Mouse (Mus musculus): ENCODE measurements around the gene Osm.

The Osm gene

DNA sequence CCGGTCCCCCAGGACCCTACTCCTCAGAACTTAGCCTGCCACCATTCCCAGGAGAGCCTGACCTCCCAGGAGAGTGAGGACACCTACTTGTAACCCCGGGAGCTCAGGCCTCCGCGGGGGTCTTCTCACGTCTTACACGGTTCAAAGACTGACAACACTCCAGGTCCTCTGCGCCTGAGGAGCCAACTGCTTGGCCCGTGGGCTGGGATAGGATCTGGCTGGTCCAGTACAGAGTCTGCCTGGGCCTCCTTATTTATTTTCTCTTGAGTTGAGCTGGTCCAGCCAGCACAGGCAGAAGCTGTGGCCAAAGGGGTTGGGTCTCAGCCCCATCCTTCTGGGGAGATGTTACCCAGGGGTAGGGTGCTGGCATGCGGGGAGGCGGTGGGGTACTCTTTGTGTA is 21.2 kb upstream of the Osm start:
- DNase-seq (ENCODE audit: low spot score in 2 of 2) = no peak

DNA sequence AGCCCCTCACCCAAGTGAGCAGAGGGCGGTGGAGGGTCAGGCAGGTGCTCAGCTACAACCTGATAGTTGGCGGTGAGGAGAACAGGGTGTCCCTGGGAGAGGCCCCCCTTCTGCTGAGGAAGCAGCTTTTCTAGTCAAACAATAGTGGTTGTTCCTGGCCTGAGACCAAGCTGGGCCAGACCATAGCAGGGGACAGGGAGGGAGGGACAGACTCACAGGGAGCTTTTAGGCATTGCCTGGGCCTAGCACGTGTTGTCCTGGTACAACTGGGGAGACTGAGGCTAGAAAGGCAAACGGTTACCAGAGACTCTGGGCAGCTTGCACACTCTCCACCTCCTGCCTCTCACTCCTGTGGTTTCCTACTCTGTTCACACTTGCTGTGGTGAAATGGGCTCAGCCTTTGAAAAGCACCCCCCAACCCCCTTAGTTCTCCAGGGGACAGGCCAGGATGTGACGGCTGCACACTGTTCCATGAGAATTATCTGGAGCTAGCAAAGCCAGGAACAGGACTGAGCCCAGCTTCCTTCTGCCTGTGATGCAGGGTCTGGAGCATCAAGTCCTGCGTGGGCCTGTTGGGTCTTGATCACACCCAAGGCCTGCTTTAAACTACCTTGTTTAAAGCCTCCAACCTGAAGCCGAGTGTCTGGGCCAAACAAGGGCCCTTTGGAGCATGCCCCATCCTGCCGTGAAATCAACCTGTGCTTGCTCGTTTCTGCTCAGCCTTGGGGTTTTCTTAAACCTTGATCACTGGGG is 19.8 kb upstream of the Osm start:
- DNase-seq (ENCODE audit: low spot score in 2 of 2) = no peak

GRCm38 (mm10) chr11:4217914-4218629 is 18.1 kb upstream of the Osm start, which contains the start of gene Castor1:
TSS of gene Castor1 (plus strand) at chr11:4218225.
- peak; percentile 72 to 73 for DNase-seq (ENCODE audit: low spot score in 2 of 2)

- DNase-seq (ENCODE audit: low spot score in 2 of 2) = no peak
Observed at GRCm38 (mm10) chr11:4218637-4219036, 17.6 kb upstream of the Osm start.

- DNase-seq (ENCODE audit: low spot score in 2 of 2) = no peak
Observed at GRCm38 (mm10) chr11:4219317-4219751, 16.9 kb upstream of the Osm start.

DNA sequence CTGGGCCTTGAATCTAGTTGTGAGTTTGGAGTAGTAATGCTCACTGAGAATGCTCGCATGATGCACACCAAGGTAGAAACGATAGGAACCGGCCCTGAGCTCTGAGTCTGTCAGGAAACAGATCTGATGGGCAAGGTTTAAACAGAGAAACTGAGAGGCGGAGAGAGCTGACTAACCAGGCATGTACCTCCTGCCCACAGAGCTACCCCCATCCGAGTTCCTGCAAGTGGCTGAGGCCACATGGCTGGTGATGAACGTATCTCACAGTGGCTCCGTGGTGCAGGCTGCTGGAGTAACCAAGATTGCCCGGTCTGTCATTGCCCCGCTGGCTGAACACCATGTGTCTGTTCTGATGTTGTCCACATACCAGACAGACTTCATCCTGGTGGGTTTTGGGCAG is 16.3 kb upstream of the Osm start:
- DNase-seq (ENCODE audit: low spot score in 2 of 2) = no peak

- peak; percentile 66 to 89 for DNase-seq (ENCODE audit: low spot score in 2 of 2)
Observed at GRCm38 (mm10) chr11:4220443-4221400, 15.5 kb upstream of the Osm start.

DNA sequence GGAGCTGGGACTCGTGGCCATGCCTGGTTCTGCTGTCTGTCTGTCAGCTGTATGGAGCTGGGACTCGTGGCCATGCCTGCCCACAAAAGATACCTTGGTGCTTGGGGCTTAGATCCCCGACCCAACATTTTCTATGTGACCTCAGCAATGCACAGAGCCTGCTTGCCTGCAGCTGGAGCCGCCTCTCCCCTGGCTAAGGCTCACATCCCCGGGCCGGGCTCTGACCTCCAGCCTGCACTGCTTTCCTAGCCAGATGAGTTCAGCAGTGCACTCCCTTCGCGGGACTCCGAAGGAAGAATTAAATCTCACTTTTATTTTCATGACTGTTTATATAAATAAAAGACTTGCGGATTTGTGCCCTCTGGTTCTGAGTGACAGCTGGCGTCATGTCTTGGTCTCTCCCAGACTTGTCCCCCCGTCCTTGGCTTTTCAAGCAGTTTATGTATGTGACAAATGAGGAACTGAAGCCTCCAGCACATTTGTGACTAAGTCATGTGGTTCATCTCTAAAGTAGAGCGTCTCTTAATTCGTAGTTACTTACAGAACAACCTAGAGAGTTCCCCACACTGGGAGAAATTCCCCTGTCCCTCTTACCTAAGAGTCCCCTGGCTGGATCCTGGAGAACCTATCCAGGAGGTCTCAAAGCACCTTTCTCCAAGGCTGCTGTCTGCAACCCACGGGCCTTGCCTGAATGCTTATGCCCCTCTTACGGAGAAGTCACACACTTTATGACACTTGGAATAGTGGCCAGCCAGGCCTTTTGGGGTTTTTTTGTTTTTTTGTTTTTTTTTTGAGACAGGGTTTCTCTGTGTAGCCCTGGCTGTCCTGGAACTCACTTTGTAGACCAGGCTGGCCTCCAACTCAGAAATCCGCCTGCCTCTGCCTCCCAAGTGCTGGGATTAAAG is 13.9 kb upstream of the Osm start:
- no peak for DNase-seq (ENCODE audit: low spot score in 2 of 2)

DNA sequence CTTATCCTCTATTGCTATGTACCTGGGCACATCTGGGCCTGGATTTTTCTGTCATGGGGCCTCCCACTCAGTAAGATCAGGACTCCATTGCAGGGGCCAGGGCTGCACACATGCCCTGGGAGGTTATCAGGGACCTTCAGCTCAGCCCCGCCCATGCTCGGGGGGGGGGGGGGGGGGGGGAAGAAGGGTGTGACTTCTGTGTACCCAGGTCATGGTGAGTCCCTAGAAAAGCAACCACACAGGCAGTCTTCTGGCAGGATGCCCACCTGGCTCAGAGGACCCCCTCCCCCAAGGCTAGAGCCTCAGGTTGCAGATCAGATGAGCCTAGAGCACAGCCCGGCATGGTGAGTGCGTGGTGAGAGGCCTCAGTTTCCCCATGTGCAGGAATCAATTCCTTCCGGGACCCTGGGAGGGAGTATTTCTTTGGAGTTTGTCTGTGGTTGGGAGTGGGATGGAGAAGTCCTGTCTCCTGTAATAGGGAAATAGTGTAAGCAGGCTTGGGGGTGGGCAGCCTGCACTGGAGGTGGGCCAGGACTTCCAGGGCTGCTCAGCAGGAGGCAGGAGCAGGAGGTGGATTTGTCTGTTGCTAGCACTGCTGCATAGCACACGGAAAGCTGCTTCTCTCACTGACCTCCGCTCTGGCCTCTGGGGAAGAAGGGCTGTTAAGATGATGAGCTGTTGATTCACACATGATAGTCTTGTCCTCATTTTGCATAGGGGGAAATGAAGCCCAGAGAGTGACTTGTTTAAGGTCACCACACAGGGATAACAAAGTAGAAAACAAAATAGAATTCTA is 12.6 kb upstream of the Osm start:
- DNase-seq (ENCODE audit: low spot score in 2 of 2) = no peak

- no peak for DNase-seq (ENCODE audit: low spot score in 2 of 2)
Observed at GRCm38 (mm10) chr11:4224223-4224622, 12.0 kb upstream of the Osm start.

GRCm38 (mm10) chr11:4226569-4227325 is 9.5 kb upstream of the Osm start:
- DNase-seq (ENCODE audit: low spot score in 2 of 2) = no peak

DNA sequence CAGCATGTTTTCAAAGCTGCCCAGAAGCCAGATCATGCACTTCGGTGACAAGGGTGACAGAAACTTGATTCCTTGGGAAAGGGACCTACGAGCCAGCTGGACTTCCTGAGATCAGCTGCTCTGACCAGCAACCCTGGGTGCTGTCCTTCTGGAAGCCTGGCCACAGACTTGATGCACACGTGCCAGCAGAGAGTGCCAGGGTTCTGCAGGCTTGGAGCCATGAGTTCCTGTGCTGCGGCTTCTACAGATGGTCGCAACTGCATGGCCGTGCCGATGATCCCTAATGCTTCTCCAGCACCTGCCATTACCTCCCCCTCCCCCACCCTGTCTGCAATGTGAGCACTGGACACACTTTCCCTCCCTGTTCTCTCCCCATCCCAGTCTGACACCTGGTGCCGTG is 7.8 kb upstream of the Osm start:
- DNase-seq (ENCODE audit: low spot score in 2 of 2) = no peak

- no peak for DNase-seq (ENCODE audit: low spot score in 2 of 2)
Observed at GRCm38 (mm10) chr11:4229841-4230240, 6.4 kb upstream of the Osm start.

DNA sequence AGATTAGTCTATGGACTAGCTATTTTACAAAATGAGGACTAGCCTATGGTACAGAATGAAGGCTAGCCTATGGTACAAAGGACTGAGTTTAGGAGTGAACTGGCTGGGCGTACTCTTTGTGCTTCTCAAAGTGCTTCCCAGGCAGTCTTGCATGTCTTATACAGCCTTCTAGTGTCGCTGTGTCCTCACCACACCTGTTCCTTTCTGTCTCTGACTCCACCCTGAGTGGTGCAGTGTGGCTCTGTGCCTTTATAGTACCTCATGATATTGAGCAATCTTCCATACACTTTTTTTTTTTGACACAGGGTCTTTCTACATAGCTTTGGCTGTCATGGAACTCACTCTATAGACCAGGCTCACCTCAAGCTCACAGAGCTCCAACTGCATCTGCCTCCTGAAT is 4.8 kb upstream of the Osm start:
- no peak for DNase-seq (ENCODE audit: low spot score in 2 of 2)

- no peak for DNase-seq (ENCODE audit: low spot score in 2 of 2)
Observed at GRCm38 (mm10) chr11:4232644-4233043, 3.6 kb upstream of the Osm start.

- DNase-seq (ENCODE audit: low spot score in 2 of 2) = no peak
Observed at GRCm38 (mm10) chr11:4235052-4235655, 1.1 kb upstream of the Osm start.

- no peak for DNase-seq (ENCODE audit: low spot score in 2 of 2)
Observed at GRCm38 (mm10) chr11:4236546-4237067, 387 bp downstream of the Osm start.

GRCm38 (mm10) chr11:4237389-4237912 is 1.2 kb downstream of the Osm start:
- DNase-seq (ENCODE audit: low spot score in 2 of 2) = peak; percentile 56 to 59

GRCm38 (mm10) chr11:4238167-4238566 is 1.9 kb downstream of the Osm start:
- DNase-seq (ENCODE audit: low spot score in 2 of 2) = no peak

Data from thymus, postnatal 10 days (tissue).